Mouse (Mus musculus) thymus, adult 2 months (tissue): ENCODE measurements at regions not wholly inside any gene's neighbourhood (a gene's known extent, or its start where the extent isn't known, plus 50 kb on each side); places are given as distances from the start of the nearest gene placed in this dataset.

Experiments
- CTCF ChIP-seq: fragments of 200-500 bp; IDR thresholded peaks from 2 replicates; pipeline ENCODE4 v1.5.1; 2012; ENCODE audit warnings: mild to moderate bottlenecking, control low read depth, low read length, moderate library complexity, borderline replicate concordance; ENCODE audit not compliant: control insufficient read depth, poor library complexity, insufficient read depth; ENCODE audit errors: extremely low read depth
- POLR2A ChIP-seq: fragments of 200-500 bp; IDR thresholded peaks from 2 replicates; pipeline ENCODE4 v1.6.1; 2012; ENCODE audit warnings: mild to moderate bottlenecking, low read length, control low read depth, moderate library complexity; ENCODE audit not compliant: control insufficient read depth, poor library complexity, insufficient read depth; ENCODE audit errors: extremely low read depth

GRCm38 (mm10) chr2:148502321-148502720 lies 59.0 kb upstream of the Cd93 start:
- no peak for TF ChIP-seq POLR2A
- no peak for TF ChIP-seq CTCF
